Mouse (Mus musculus) CH12F3 (cell line): ENCODE results near the gene Enox2.

Experiments
- in situ Hi-C: fragments of 300-500 bp; cut with MboI; formaldehyde crosslinking; loops from 2 replicates; pipeline ENCODE4 v1.14.3; 2020; ENCODE audit warnings: low sequenced_read_pairs

The Enox2 gene

GRCm38 (mm10) chrX:49005655-49006054, 282.4 kb downstream of the Enox2 start:
- in situ Hi-C loops = no loop called here

GRCm38 (mm10) chrX:49002892-49003291, 285.2 kb downstream of the Enox2 start:
- in situ Hi-C loops = no loop called here

GRCm38 (mm10) chrX:48985653-48986052, 302.4 kb downstream of the Enox2 start:
- in situ Hi-C loops = no loop called here

- in situ Hi-C loops = no loop called here
Measured at GRCm38 (mm10) chrX:48984451-48984850, 303.6 kb downstream of the Enox2 start.
